Mouse (Mus musculus): ENCODE results near the gene Gm4881. TPM values are rescaled to one million over a fixed set of nuclear protein-coding genes. Genes with fewer than 3 reads are reported as not detected.

Gene Gm4881
- total RNA-seq, 2 experiments from 2014 or later, result not detected

Small RNA genes lying within 50 kb of the gene (microRNA-seq; reads per million reads assigned to microRNA genes)
- gene Mir7046 (2.7 reads per million), gene Mir7047 (not detected)

Other genes with a start within 250 kb of the Gm4881 start
- gene BC049730, start 235.3 kb downstream of the Gm4881 start, total RNA-seq (2021), result not detected
- not detected for gene Gm4763, start 217.6 kb downstream of the Gm4881 start, total RNA-seq (2021)
- not detected for gene Cd177, start 184.2 kb downstream of the Gm4881 start, total RNA-seq (2021)
- gene Ceacam10, start 167.3 kb downstream of the Gm4881 start, total RNA-seq (2021), result not detected
- gene Gm9844, start 82.3 kb downstream of the Gm4881 start, total RNA-seq (2021), result not detected
- not detected for gene Lypd4, start 74.6 kb downstream of the Gm4881 start, total RNA-seq (2021)
- not detected for gene Dmrtc2, start 74.4 kb downstream of the Gm4881 start, total RNA-seq (2021)
- gene Rps19, start 60.1 kb downstream of the Gm4881 start, total RNA-seq (2021), result 100 to 1,000 TPM; 312 to 357 TPM
- gene Cd79a, start 47.1 kb downstream of the Gm4881 start, total RNA-seq (2021), result under 1 TPM in 1 of 2 experiments, not detected in 1; 0.14 TPM
- gene Arhgef1, start 41.6 kb downstream of the Gm4881 start, total RNA-seq (2021), result 10 to 100 TPM; 21.0 to 23.8 TPM
- 100 to 1,000 TPM; 222 to 264 TPM for gene Rabac1, start 28.3 kb upstream of the Gm4881 start, total RNA-seq (2021)
- under 1 TPM; 0.17 to 0.23 TPM for gene Atp1a3, start 61.5 kb upstream of the Gm4881 start, total RNA-seq (2021)
- 1 to 10 TPM; 1.7 to 2.7 TPM for gene Grik5, start 127.9 kb upstream of the Gm4881 start, total RNA-seq (2021)
- 1 to 10 TPM; 7.5 to 7.7 TPM for gene Zfp574, start 128.1 kb upstream of the Gm4881 start, total RNA-seq (2021)
- gene Pou2f2, start 235.2 kb upstream of the Gm4881 start, total RNA-seq (2021), result under 1 TPM; 0.07 to 0.09 TPM